Mouse (Mus musculus) neural tube, embryonic 15.5 days (tissue): Measurements from ENCODE around the gene H2-Oa. TPM values are rescaled to one million over a fixed set of nuclear protein-coding genes. Genes with fewer than 3 reads are reported as not detected.

Experiments
- ATAC-seq: fragments of 200-750 bp; cut with Nextera tagmentation; 2 replicates; pipeline ENCODE4 v1.8.0; 2017; ENCODE audit warnings: mild to moderate bottlenecking, moderate TSS enrichment, moderate library complexity; ENCODE audit not compliant: low FRiP score
- H3K27ac ChIP-seq: fragments of 300-500 bp; sonication (generic); replicated peaks from 2 replicates; pipeline ENCODE4 v1.5.1; 2015; ENCODE audit warnings: mild to moderate bottlenecking, inconsistent platforms
- H3K27me3 ChIP-seq: fragments of 300-500 bp; sonication (generic); replicated peaks from 2 replicates; pipeline ENCODE4 v1.6.1; 2015; ENCODE audit warnings: inconsistent platforms
- H3K36me3 ChIP-seq: fragments of 300-500 bp; sonication (generic); 2 replicates; pipeline ENCODE4 v1.6.1; 2015; ENCODE audit warnings: inconsistent platforms
- H3K4me1 ChIP-seq: fragments of 300-500 bp; sonication (generic); 2 replicates; pipeline ENCODE4 v1.6.1; 2015; ENCODE audit warnings: inconsistent platforms
- H3K4me2 ChIP-seq: fragments of 300-500 bp; sonication (generic); 2 replicates; pipeline ENCODE4 v1.6.1; 2015; ENCODE audit warnings: inconsistent platforms, mild to moderate bottlenecking, moderate library complexity
- H3K4me3 ChIP-seq: fragments of 300-500 bp; sonication (generic); replicated peaks from 2 replicates; pipeline ENCODE4 v1.5.1; 2015; ENCODE audit warnings: mild to moderate bottlenecking, inconsistent platforms
- H3K9ac ChIP-seq: fragments of 300-500 bp; sonication (generic); replicated peaks from 2 replicates; pipeline ENCODE4 v1.6.1; 2015; ENCODE audit warnings: mild to moderate bottlenecking, inconsistent platforms
- H3K9me3 ChIP-seq: fragments of 300-500 bp; sonication (generic); replicated peaks from 2 replicates; pipeline ENCODE4 v1.6.1; 2016; ENCODE audit warnings: inconsistent platforms
- WGBS: fragments of 180-500 bp; shearing (Covaris S2); methylation state at CpG from one replicate; pipeline ENCODE4 v1.1.7; 2015; ENCODE audit warnings: mixed read lengths; 5-methylcytosine and 5-hydroxymethylcytosine counted together
- polyA plus RNA-seq: library from polyadenylated mRNA; unstranded; fragments of >200 nt; fragmentation: Nextera tagmentation; extraction: Ambion mirVana; gene quantifications from 2 replicates; pipeline ENCODE4 v1.2.1, GENCODE M21; 2015

H2-Oa gene
- polyA plus RNA-seq, 1 experiment from 2014 or later, result 0.19 TPM

DNA sequence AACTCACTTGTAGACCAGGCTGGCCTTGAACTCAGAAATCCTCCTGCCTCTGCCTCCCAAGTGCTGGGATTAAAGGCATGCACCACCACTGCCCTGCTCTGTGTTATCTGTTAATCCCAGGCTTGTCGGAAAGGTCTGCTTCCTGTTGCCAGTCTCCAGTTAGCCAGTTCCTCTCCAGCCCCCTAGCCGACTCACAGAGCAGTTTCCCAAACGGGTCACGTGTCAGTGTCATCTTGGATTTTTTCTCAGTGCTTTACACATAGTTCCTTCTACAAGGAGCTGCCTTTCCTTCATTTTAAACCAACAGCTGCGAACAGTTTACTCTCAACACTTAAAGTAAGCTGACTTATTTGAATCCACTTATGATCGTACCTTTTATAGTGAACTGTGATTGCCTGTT is 32.5 kb downstream of the H2-Oa start:
- Histone ChIP-seq H3K36me3 (no peaks in the 10 kb centered on the region), H3K4me3 (no peak overlapping the region), H3K9me3 (no peaks in the 10 kb centered on the region), H3K4me1 (peaks cover 48% of the 10 kb centered on the region), H3K27me3 (no peaks in the 10 kb centered on the region), H3K4me2 (peak overlapping the region; percentile 89), H3K9ac (no peak overlapping the region), H3K27ac (no peak overlapping the region)
- ATAC-seq, result no peak
- WGBS, result 87% methylated on average over 6 of the region's 6 CpGs

DNA sequence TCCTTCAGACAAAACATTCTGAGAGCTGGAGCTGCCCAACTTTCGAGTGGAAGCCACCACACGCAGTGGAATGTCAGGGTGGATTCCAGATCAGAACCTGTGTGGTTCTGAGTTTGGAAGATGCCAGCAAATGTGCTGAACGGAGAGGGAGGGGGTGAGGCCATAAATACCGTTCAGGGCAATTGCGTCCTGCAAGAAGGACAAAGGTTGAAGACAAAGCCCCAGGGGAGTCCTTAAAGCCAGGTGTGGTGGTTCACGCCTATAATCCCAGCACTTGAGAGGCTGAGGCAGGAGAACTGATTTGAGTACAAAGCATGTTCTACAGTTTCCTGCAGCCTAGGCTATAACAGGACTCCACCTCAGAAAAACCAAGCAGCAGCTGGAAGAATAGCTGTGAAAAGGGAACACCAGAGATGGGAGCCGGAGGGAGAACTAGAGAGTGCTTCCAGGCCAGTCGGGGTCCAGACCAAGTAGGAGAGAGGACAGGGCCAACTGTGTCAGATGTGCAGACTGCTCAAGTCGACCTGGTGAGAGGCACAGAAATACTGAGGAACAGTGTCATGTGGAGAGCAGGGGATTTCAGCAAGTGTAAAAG is 34.8 kb downstream of the H2-Oa start:
- Histone ChIP-seq H3K27me3 (no peaks in the 10 kb centered on the region), H3K9me3 (no peaks in the 10 kb centered on the region), H3K27ac (no peak overlapping the region), H3K4me3 (no peak overlapping the region), H3K9ac (no peak overlapping the region), H3K36me3 (no peaks in the 10 kb centered on the region), H3K4me1 (peaks cover 48% of the 10 kb centered on the region), H3K4me2 (no peak overlapping the region)
- 39% methylated on average over 9 of the region's 9 CpGs for WGBS
- no peak for ATAC-seq

DNA sequence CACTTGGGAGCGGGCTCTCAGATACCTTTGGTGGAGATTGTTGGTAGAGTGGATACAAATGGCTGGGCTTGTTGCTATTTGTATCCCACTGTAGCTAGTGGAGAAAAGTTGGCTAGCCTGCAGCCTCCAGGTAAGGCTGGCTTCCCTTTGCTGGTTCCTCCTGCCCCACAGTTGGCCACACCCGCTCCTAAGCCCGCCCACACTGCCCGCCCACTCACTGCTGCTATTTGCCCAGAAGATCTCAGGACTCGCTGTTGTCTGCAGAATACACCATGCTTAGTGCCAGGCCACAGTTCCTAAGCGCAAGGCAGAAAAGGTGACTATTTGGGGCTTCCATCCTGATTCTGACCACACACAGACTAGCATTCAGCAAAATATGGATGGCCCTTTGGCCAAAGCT is 35.3 kb downstream of the H2-Oa start:
- Histone ChIP-seq H3K27ac (no peak overlapping the region), H3K9ac (no peak overlapping the region), H3K36me3 (no peaks in the 10 kb centered on the region), H3K27me3 (no peaks in the 10 kb centered on the region), H3K9me3 (no peaks in the 10 kb centered on the region), H3K4me2 (no peak overlapping the region), H3K4me1 (peaks cover 48% of the 10 kb centered on the region), H3K4me3 (no peak overlapping the region)
- ATAC-seq, result no peak
- 29% methylated on average over 6 of the region's 6 CpGs for WGBS

DNA sequence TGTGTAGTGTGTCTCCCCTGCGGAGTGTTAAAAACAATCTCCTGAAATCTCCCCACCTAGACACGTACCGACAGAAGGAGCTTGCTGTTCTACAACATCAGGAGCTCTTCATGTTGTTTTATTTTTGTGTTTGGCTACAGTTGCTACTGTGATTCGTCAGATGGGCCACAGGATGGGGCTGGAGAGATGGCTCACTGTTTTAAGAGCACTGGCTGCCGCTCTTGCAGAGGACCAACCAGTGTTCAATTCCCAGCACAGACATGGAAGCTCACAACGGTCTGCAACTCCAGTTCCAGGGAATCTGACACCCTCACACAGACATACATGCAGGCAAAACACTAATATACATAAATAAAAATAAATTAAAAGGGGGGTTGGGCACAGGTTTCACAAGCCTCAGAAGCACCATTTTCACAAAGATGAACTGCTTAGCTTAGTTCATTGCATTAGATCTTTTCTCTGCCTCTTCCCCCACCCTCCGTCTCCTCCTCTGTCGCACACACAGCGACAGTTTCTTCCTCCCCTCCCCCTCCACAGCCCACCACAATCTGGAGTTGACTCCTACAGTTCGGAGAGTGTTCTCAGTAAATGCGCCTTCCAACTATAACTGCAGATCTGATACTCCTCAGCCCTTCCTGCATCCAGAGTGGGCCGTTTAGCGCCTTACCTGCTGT is 36.3 kb downstream of the H2-Oa start:
- 0 out of 2 replicates have a peak, but pooled peaks have one; percentile 21 for ATAC-seq
- no peak overlapping the region; the same call in 1 of the 2 replicates for H3K27ac ChIP-seq
- H3K9ac ChIP-seq, result no peak overlapping the region
- H3K36me3 ChIP-seq, result no peaks in the 10 kb centered on the region
- no peaks in the 10 kb centered on the region for H3K9me3 ChIP-seq
- 21% methylated on average over 13 of the region's 13 CpGs for WGBS
- peaks cover 45% of the 10 kb centered on the region for H3K4me1 ChIP-seq
- H3K27me3 ChIP-seq, result no peaks in the 10 kb centered on the region
- 0 out of 2 replicates have a peak overlapping the region, but pooled peaks have one; percentile 12 for H3K4me3 ChIP-seq
- H3K4me2 ChIP-seq, result peak overlapping the region; percentile 33

DNA sequence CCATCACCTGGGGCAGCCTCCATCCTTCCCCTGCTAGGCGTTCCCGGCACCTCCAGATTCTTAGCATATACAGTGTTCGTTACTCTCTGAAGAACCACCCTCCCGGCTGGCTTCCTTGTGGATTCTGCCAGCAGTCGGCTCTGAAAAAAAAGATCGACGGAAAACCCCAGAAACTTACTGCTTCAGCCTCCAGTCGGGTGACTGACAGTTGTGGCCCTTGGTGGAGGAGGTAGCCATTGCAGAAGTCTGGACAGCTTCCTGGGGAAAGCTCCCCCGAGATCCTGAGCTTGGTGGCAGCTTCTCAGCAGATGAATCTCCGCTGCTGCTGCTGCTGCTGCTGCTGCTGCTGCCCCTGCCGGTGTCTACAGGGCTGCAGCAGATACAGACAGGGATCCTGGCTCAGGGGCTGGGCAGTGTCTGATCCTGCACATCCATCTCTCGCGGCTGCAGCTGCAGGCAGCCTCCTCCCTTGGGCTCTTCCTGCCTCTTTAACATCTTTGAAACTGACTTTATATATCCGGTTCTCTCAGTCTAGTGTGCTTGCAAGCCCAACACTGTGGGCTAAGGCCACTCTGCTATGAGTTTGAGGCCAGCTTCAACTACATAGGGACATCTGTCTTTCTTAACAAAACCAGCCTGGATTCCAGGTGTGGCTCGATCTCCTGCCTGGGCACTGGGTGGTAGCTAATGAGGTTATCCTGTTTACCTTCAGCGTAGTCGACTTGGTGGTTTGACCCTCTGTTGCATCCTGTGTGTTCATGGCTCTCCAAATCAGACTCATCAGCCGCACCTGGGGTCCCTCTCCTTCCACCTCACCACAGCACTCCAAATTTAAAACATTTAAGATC is 37.0 kb downstream of the H2-Oa start:
- 21% methylated on average over 18 of the region's 18 CpGs for WGBS
- 0 out of 2 replicates have a peak overlapping the region, but pooled peaks have one; percentile 12 for H3K4me3 ChIP-seq
- H3K9me3 ChIP-seq, result no peaks in the 10 kb centered on the region
- no peak for ATAC-seq
- no peak overlapping the region for H3K9ac ChIP-seq
- peaks cover 37% of the 10 kb centered on the region for H3K4me1 ChIP-seq
- peak overlapping the region; percentile 33 for H3K4me2 ChIP-seq
- no peaks in the 10 kb centered on the region for H3K36me3 ChIP-seq
- no peak overlapping the region; the same call in 1 of the 2 replicates for H3K27ac ChIP-seq
- H3K27me3 ChIP-seq, result no peaks in the 10 kb centered on the region

DNA sequence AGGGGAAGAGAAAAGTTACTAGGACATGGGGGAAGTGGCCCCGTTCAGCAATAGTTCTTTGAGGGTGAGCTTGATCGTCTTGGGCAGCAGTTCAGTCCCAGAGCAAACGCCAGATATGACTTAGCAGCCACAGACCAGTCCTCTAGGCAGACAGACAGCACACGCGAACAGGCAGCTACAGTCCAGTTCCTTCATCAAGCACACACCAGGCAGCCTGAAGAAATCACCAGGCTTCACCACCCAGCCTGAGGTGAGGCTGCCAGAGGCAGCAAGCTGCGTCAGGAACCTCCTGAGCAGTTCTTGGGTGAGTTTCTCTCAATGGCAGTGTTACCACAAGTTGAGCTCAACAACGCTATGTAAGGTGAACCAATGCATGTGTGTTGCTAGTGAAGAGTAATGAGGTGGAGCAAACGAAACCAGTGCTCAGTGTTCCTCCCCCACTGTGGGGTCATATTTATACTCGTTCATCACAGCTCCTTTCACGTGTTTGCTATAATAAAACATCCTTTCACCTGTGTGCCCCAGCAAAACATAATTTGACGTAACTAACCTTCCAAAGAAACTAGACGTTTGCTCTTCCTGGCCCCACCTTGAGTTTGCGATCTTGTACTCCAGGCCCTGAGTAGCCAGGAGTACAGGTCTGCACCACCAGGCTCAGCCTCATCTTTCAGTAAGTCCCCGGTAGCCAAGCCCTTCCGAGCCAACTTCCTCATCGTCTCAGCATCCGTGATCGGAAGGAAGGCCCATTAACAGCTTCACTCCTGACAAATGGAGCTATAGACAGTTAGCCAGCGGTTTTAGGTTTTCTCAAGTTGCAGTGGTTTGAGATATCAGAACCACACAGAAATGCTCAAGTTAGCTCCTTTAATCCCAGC is 38.2 kb downstream of the H2-Oa start:
- Histone ChIP-seq H3K4me3 (no peak overlapping the region), H3K4me1 (peaks cover 27% of the 10 kb centered on the region), H3K4me2 (no peak overlapping the region), H3K27me3 (no peaks in the 10 kb centered on the region), H3K9ac (no peak overlapping the region), H3K27ac (no peak overlapping the region), H3K9me3 (no peaks in the 10 kb centered on the region), H3K36me3 (no peaks in the 10 kb centered on the region)
- 82% methylated on average over 19 of the region's 19 CpGs for WGBS
- no peak for ATAC-seq

DNA sequence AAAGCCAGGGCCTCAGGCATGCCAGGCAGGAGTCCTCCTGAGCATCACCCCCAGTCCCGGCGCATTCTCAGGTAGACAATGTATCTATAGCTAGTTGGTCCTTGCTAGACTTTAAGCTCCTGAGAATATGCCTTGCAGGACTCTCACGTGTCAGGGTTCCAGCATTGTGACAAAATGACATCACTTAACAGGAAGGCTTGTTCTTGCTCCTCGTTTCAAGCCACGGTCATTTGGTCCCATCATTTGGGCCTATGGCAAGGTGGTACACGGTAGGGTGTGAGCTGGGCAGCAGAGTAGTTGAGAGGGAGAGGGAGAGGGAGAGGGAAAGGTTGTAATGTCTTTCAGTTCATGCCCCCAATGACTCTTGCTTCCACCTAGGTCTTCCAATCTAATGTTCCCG is 39.8 kb downstream of the H2-Oa start:
- WGBS, result 84% methylated on average over 7 of the region's 7 CpGs
- no peak overlapping the region for H3K27ac ChIP-seq
- ATAC-seq, result no peak
- no peaks in the 10 kb centered on the region for H3K9me3 ChIP-seq
- H3K4me1 ChIP-seq, result peaks cover 30% of the 10 kb centered on the region
- no peak overlapping the region for H3K4me2 ChIP-seq
- H3K4me3 ChIP-seq, result no peak overlapping the region
- H3K27me3 ChIP-seq, result peaks cover 6% of the 10 kb centered on the region; the same call in 1 of the 2 replicates
- H3K36me3 ChIP-seq, result no peaks in the 10 kb centered on the region
- no peak overlapping the region for H3K9ac ChIP-seq

DNA sequence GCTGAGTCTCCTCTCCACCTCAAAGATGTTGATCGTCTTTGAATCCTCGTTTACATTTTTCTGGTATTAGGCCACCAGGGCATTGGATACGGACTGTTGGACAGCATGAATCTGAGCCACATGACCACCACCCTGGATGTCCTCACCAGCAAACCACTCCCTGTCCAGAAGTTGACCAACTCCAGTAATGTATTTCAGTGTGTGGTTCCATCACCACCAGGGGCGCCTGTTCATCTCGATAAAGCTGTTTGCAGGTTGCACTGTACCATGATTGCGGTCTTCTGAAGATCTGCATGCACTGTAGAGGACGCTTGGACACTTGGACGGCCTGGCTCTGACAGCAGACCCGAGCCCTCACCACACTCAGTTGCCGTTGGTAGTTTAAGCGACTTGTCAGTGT is 41.1 kb downstream of the H2-Oa start:
- Histone ChIP-seq H3K27ac (no peak overlapping the region), H3K27me3 (peaks cover 16% of the 10 kb centered on the region), H3K36me3 (no peaks in the 10 kb centered on the region), H3K9ac (no peak overlapping the region), H3K9me3 (no peaks in the 10 kb centered on the region), H3K4me1 (peaks cover 20% of the 10 kb centered on the region), H3K4me2 (no peak overlapping the region), H3K4me3 (no peak overlapping the region)
- no peak for ATAC-seq
- 88% methylated on average over 11 of the region's 11 CpGs for WGBS

DNA sequence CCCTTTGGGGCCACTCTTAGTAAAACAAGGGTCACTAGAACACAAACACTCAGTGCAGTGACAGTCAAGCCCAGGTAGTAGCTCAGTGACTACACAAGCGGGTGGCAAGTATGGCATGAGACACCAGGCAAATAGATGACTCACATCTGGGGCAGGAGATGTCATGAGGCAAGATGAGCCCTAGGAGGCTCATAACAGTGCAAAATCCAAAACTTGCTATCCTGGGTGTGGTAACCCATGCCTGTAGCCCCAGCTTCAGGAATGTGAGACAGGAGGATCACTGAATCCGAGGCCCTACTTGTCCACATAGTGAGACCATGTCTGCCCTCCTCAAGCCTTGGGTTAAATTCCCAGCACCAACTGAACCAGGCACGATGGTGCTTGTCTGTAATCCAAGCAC is 42.3 kb downstream of the H2-Oa start:
- H3K4me3 ChIP-seq, result no peak overlapping the region
- 91% methylated on average over 3 of the region's 3 CpGs for WGBS
- H3K4me1 ChIP-seq, result peaks cover 14% of the 10 kb centered on the region
- no peak overlapping the region for H3K4me2 ChIP-seq
- H3K27ac ChIP-seq, result no peak overlapping the region
- ATAC-seq, result no peak
- no peak overlapping the region for H3K9ac ChIP-seq
- H3K27me3 ChIP-seq, result peaks cover 28% of the 10 kb centered on the region
- H3K9me3 ChIP-seq, result no peaks in the 10 kb centered on the region
- no peaks in the 10 kb centered on the region for H3K36me3 ChIP-seq

DNA sequence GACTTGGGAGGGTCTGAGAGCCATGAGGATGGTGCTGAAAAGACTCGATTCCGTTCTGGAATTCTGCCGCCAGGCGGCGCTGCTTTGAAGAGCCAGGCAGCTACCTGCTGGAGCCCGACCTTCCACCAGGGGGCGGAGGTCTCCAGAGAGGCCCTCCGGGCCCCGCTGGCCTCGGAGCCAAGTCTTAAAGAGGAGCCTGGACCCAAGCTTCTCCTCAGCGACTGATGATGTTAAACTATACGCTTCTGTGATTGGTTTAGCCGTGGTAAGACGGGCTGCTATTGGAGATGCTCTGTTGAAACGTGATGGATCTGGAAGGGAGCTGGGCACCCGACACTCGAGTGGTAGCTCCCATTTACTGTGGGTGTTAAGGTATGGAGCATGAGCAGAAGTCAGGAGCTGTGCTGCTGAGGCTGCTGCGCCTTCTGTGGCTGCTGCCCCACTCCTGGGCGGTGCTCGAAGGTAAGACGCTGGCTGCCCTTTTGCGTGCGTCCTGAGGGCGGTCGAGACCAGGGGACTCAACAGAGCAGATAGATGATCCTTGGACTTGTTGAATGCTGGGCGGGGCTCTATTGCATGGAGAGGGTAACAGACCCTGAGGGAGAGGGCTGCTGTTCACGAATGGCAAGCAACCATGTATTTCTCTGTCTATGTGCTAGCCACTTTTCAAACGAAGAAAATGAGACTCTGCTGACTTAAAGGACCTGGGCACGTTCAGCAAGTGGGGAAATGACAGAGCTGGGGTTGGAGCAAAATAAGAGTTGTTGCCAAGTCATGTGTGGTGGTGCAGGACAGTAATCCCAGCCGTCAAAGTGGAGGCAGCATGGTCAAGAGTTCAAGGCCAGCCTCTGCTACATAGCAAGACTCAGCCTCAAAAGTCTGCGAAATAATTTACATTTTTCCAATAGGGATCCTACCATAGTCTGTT is 43.4 kb downstream of the H2-Oa start:
- peak overlapping the region; percentile 83 for H3K4me2 ChIP-seq
- H3K4me3 ChIP-seq, result peak overlapping the region; percentile 42
- H3K9me3 ChIP-seq, result no peaks in the 10 kb centered on the region
- no peaks in the 10 kb centered on the region for H3K36me3 ChIP-seq
- ATAC-seq, result peak; percentile 97
- H3K9ac ChIP-seq, result no peak overlapping the region
- peaks cover 39% of the 10 kb centered on the region for H3K27me3 ChIP-seq
- 8% methylated on average over 31 of the region's 31 CpGs for WGBS
- H3K27ac ChIP-seq, result peak overlapping the region; percentile 46; the same call in 1 of the 2 replicates
- H3K4me1 ChIP-seq, result peaks cover 20% of the 10 kb centered on the region
